Mouse (Mus musculus): Measurements from ENCODE around the gene Pitpnm2. TPM values are rescaled to one million over a fixed set of nuclear protein-coding genes. Genes with fewer than 3 reads are reported as not detected.
A peak's percentile ranks its signal among the peaks of the same experiment; 100 is the strongest.
"Not testable (repeated sequence)": the region's sequence is repeated elsewhere in the genome, so short reads cannot be mapped to it uniquely, and the experiment has no call there.

The Pitpnm2 gene
- polyA plus RNA-seq, 1 experiment: 17.3 TPM

- no peak for TF ChIP-seq POLR2A (IDR thresholded peaks at IDR 0.05; ENCODE audit: low read depth, low read length)
- no peak for TF ChIP-seq CTCF (conservative IDR thresholded peaks at IDR 0.05; ENCODE audit: insufficient read depth, insufficient read length, low read depth, low read length)
These were observed 27.9 kb downstream of the Pitpnm2 start for GRCm38 (mm10) chr5:124221736-124222040.

GRCm38 (mm10) chr5:124221037-124221735 lies 28.4 kb downstream of the Pitpnm2 start:
- H3K4me3 ChIP-seq (ENCODE audit: insufficient read depth, low read depth, low read length): no peak overlapping the region
- H3K27ac ChIP-seq (ENCODE audit: insufficient read depth, low read depth, low read length): peak overlapping the region; percentile 85
- 30% methylated on average over 7 of the region's 7 CpGs for WGBS
- no peak for TF ChIP-seq CTCF (conservative IDR thresholded peaks at IDR 0.05; ENCODE audit: insufficient read depth, insufficient read length, low read depth, low read length)
- no peak for TF ChIP-seq POLR2A (IDR thresholded peaks at IDR 0.05; ENCODE audit: low read depth, low read length)
- peak; percentile 89 for DNase-seq
- no peaks in the 10 kb centered on the region for H3K27me3 ChIP-seq (replicated peaks; ENCODE audit: control insufficient read depth, insufficient read depth, low read length)
- peaks cover 23% of the 10 kb centered on the region for H3K4me1 ChIP-seq (ENCODE audit: control insufficient read depth, insufficient read depth, low read length)
- H3K36me3 ChIP-seq (ENCODE audit: control insufficient read depth, insufficient read depth, low read length): no peaks in the 10 kb centered on the region

More at GRCm38 (mm10) chr5:124221736-124222040, 27.9 kb downstream of the Pitpnm2 start:
- H3K4me3 ChIP-seq (ENCODE audit: insufficient read depth, low read depth, low read length): no peak overlapping the region
- H3K36me3 ChIP-seq (ENCODE audit: control insufficient read depth, insufficient read depth, low read length): no peaks in the 10 kb centered on the region
- DNase-seq: no peak
- H3K27ac ChIP-seq (ENCODE audit: insufficient read depth, low read depth, low read length): peak overlapping the region; percentile 13
- H3K27me3 ChIP-seq (replicated peaks; ENCODE audit: control insufficient read depth, insufficient read depth, low read length): no peaks in the 10 kb centered on the region
- H3K4me1 ChIP-seq (ENCODE audit: control insufficient read depth, insufficient read depth, low read length): peaks cover 27% of the 10 kb centered on the region
- WGBS: 57% methylated on average over 7 of the region's 7 CpGs

- 87% methylated on average over 5 of the region's 5 CpGs for whole genome bisulfite sequencing
- H3K4me1 ChIP-seq (ENCODE audit: control insufficient read depth, insufficient read depth, low read length): peaks cover 21% of the 10 kb centered on the region
These were observed 29.0 kb downstream of the Pitpnm2 start for GRCm38 (mm10) chr5:124220551-124220950.

GRCm38 (mm10) chr5:124219431-124219830 lies 30.1 kb downstream of the Pitpnm2 start:
- H3K27me3 ChIP-seq (replicated peaks; ENCODE audit: control insufficient read depth, insufficient read depth, low read length): no peaks in the 10 kb centered on the region
- no peak for TF ChIP-seq CTCF (conservative IDR thresholded peaks at IDR 0.05; ENCODE audit: insufficient read depth, insufficient read length, low read depth, low read length)
- no peaks in the 10 kb centered on the region for H3K36me3 ChIP-seq (ENCODE audit: control insufficient read depth, insufficient read depth, low read length)
- DNase-seq: no peak
- H3K4me3 ChIP-seq (ENCODE audit: insufficient read depth, low read depth, low read length): no peak overlapping the region
- H3K27ac ChIP-seq (ENCODE audit: insufficient read depth, low read depth, low read length): no peak overlapping the region
- 90% methylated on average over 10 of the region's 10 CpGs for WGBS
- H3K4me1 ChIP-seq (ENCODE audit: control insufficient read depth, insufficient read depth, low read length): peaks cover 21% of the 10 kb centered on the region

More at GRCm38 (mm10) chr5:124220551-124220950, 29.0 kb downstream of the Pitpnm2 start:
- TF ChIP-seq POLR2A (IDR thresholded peaks at IDR 0.05; ENCODE audit: low read depth, low read length) (no peak), CTCF (conservative IDR thresholded peaks at IDR 0.05; ENCODE audit: insufficient read depth, insufficient read length, low read depth, low read length) (no peak)
- Histone ChIP-seq H3K27ac (ENCODE audit: insufficient read depth, low read depth, low read length) (peak overlapping the region; percentile 85), H3K36me3 (ENCODE audit: control insufficient read depth, insufficient read depth, low read length) (no peaks in the 10 kb centered on the region), H3K27me3 (replicated peaks; ENCODE audit: control insufficient read depth, insufficient read depth, low read length) (no peaks in the 10 kb centered on the region), H3K4me3 (ENCODE audit: insufficient read depth, low read depth, low read length) (no peak overlapping the region)
- DNase-seq: no peak

- WGBS: 76% methylated on average over 7 of the region's 7 CpGs
- TF ChIP-seq CTCF (conservative IDR thresholded peaks at IDR 0.05; ENCODE audit: insufficient read depth, insufficient read length, low read depth, low read length) (no peak), POLR2A (IDR thresholded peaks at IDR 0.05; ENCODE audit: low read depth, low read length) (no peak)
- no peak overlapping the region for H3K27ac ChIP-seq (ENCODE audit: insufficient read depth, low read depth, low read length)
- no peaks in the 10 kb centered on the region for H3K36me3 ChIP-seq (ENCODE audit: control insufficient read depth, insufficient read depth, low read length)
- peaks cover 21% of the 10 kb centered on the region for H3K4me1 ChIP-seq (ENCODE audit: control insufficient read depth, insufficient read depth, low read length)
- DNase-seq: no peak
- no peaks in the 10 kb centered on the region for H3K27me3 ChIP-seq (replicated peaks; ENCODE audit: control insufficient read depth, insufficient read depth, low read length)
- no peak overlapping the region for H3K4me3 ChIP-seq (ENCODE audit: insufficient read depth, low read depth, low read length)
These were observed 30.6 kb downstream of the Pitpnm2 start for GRCm38 (mm10) chr5:124218986-124219385.

- Histone ChIP-seq H3K36me3 (ENCODE audit: control insufficient read depth, insufficient read depth, low read length) (no peaks in the 10 kb centered on the region), H3K4me1 (ENCODE audit: control insufficient read depth, insufficient read depth, low read length) (peaks cover 21% of the 10 kb centered on the region), H3K4me3 (ENCODE audit: insufficient read depth, low read depth, low read length) (no peak overlapping the region), H3K27ac (ENCODE audit: insufficient read depth, low read depth, low read length) (no peak overlapping the region), H3K27me3 (replicated peaks; ENCODE audit: control insufficient read depth, insufficient read depth, low read length) (no peaks in the 10 kb centered on the region)
- no peak for DNase-seq
- no peak for TF ChIP-seq CTCF (conservative IDR thresholded peaks at IDR 0.05; ENCODE audit: insufficient read depth, insufficient read length, low read depth, low read length)
- TF ChIP-seq POLR2A (IDR thresholded peaks at IDR 0.05; ENCODE audit: low read depth, low read length): no peak
- 36% methylated on average over 8 of the region's 8 CpGs for WGBS
These were observed 31.9 kb downstream of the Pitpnm2 start for GRCm38 (mm10) chr5:124217566-124218249.

- not testable (repeated sequence) for H3K27ac ChIP-seq (ENCODE audit: insufficient read depth, low read depth, low read length); DNase-seq; H3K4me3 ChIP-seq (ENCODE audit: insufficient read depth, low read depth, low read length); H3K36me3 ChIP-seq (ENCODE audit: control insufficient read depth, insufficient read depth, low read length); H3K27me3 ChIP-seq (replicated peaks; ENCODE audit: control insufficient read depth, insufficient read depth, low read length)
- H3K4me1 ChIP-seq (ENCODE audit: control insufficient read depth, insufficient read depth, low read length): peaks cover 16% of the 10 kb centered on the region
- 95% methylated on average over 5 of the region's 5 CpGs for WGBS
These were observed 32.5 kb downstream of the Pitpnm2 start for GRCm38 (mm10) chr5:124217092-124217491.
